Comparison of ENCODE assay signal across 8 mouse cellular contexts in the genomic region with DNA sequence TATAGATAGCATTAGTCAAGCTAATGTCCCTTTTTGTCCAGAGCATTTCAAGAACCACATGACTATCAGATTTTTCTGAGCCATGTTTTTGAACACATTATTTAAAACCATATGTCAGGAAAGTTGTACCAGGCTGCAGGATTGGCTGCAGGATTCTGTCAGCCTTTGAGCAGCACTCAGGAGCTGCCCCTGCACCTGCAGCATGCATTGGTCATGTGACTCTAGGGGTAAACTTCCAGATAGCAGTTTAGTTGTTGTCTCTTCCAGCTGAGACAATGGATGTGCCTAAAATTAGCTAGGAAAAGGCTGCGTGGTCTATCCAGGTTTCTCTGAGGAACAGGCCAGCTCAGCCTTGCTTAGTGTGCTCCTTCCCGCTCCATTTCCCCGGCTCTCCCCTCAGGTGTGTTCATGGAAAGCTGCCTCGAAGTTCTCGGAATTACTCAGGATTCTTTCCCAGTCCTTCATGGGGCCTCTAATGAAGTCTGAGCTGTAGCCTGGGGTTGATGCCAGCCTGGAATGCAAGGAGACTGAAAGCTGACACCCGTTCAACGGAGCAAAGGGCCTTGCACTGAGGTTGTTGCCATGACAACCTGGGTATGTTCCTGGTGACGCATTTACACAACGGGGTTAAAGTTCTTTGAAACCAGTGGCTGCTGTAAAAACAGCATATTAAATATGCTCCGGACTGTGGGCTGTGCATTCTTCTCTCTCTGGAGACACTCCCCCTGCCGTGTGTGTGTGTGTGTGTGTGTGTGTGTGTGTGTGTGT.
DNase-seq lines count a peak whose midpoint lies in the region; ATAC-seq and TF ChIP-seq lines count a peak whose summit lies in the region.

No protein-coding gene starts in this region.

- H3K4me3 ChIP-seq in embryonic fibroblast, embryonic 13.5 days (ENCODE audit: insufficient read depth, low read length): no peak overlapping the region
- H3K4me3 ChIP-seq in heart, embryonic 15.5 days: no peak overlapping the region
- no peak overlapping the region for H3K4me3 ChIP-seq in kidney, postnatal 0 days (replicated peaks; ENCODE audit: low read depth, low read length)
- H3K4me3 ChIP-seq in lung, embryonic 15.5 days: no peak overlapping the region

- no peaks in the 10 kb centered on the region for H3K27me3 ChIP-seq in heart, embryonic 15.5 days
- no peaks in the 10 kb centered on the region for H3K27me3 ChIP-seq in kidney, postnatal 0 days (ENCODE audit: insufficient read depth, low read length)
- H3K27me3 ChIP-seq in lung, embryonic 15.5 days: no peaks in the 10 kb centered on the region

- H3K36me3 ChIP-seq in heart, embryonic 15.5 days: no peaks in the 10 kb centered on the region
- H3K36me3 ChIP-seq in kidney, postnatal 0 days (ENCODE audit: insufficient read depth, low read length): no peaks in the 10 kb centered on the region
- no peaks in the 10 kb centered on the region for H3K36me3 ChIP-seq in lung, embryonic 15.5 days

- H3K9me3 ChIP-seq in heart, embryonic 15.5 days (replicated peaks): no peaks in the 10 kb centered on the region
- H3K9me3 ChIP-seq in kidney, postnatal 0 days (replicated peaks; ENCODE audit: low read length): no peaks in the 10 kb centered on the region
- no peaks in the 10 kb centered on the region for H3K9me3 ChIP-seq in lung, embryonic 15.5 days

- peaks cover 5% of the 10 kb centered on the region for H3K4me1 ChIP-seq in embryonic fibroblast, embryonic 13.5 days (ENCODE audit: control insufficient read depth, insufficient read depth, low read length)
- peaks cover 10% of the 10 kb centered on the region for H3K4me1 ChIP-seq in heart, embryonic 15.5 days (replicated peaks)
- H3K4me1 ChIP-seq in kidney, postnatal 0 days (replicated peaks; ENCODE audit: insufficient read depth, low read length): peaks cover 4% of the 10 kb centered on the region
- peaks cover 14% of the 10 kb centered on the region for H3K4me1 ChIP-seq in lung, embryonic 15.5 days

- peak; percentile 75 for ATAC-seq in heart, embryonic 15.5 days (replicated peaks; ENCODE audit: insufficient number of reproducible peaks, insufficient read depth, low FRiP score, low read depth)
- ATAC-seq in kidney, postnatal 0 days (replicated peaks; ENCODE audit: low FRiP score, low read depth): peak; percentile 99
- ATAC-seq in lung, embryonic 15.5 days (ENCODE audit: borderline replicate concordance, extremely low read depth, low FRiP score, low TSS enrichment): peak; percentile 86

- TF ChIP-seq POLR2A in embryonic fibroblast, embryonic 13.5 days (IDR thresholded peaks at IDR 0.05; ENCODE audit: low read depth, low read length): no peak

- peak; percentile 24 to 54 for DNase-seq in urinary bladder, adult 18-20 months (ENCODE audit: low spot score in 2 of 2)
- DNase-seq in urinary bladder, adult 2 months (ENCODE audit: low spot score): no peak
- DNase-seq in kidney, postnatal 0 days (ENCODE audit: low spot score): peak; percentile 98
- peak; percentile 79 for DNase-seq in retina, embryonic 14.5 days (ENCODE audit: low spot score)
- no peak for DNase-seq in natural killer cell, adult 2 months (ENCODE audit: low spot score in 2 of 2)

- no peak overlapping the region for H3K9ac ChIP-seq in heart, embryonic 15.5 days
- no peak overlapping the region for H3K9ac ChIP-seq in kidney, postnatal 0 days (ENCODE audit: low read depth, low read length)
- H3K9ac ChIP-seq in lung, embryonic 15.5 days: no peak overlapping the region

- TF ChIP-seq CTCF in embryonic fibroblast, embryonic 13.5 days (IDR thresholded peaks at IDR 0.05; ENCODE audit: borderline replicate concordance, insufficient read depth, low read length): no peak
- peak; percentile 24; the same call in 1 of the 2 replicates for TF ChIP-seq CTCF in kidney, postnatal 0 days (IDR thresholded peaks at IDR 0.05; ENCODE audit: low read depth)

- peak overlapping the region; percentile 74 for H3K27ac ChIP-seq in embryonic fibroblast, embryonic 13.5 days (ENCODE audit: insufficient read depth, low read length)
- no peak overlapping the region for H3K27ac ChIP-seq in heart, embryonic 15.5 days
- peak overlapping the region; percentile 86 for H3K27ac ChIP-seq in kidney, postnatal 0 days
- peak overlapping the region; percentile 77 for H3K27ac ChIP-seq in lung, embryonic 15.5 days

- 8% methylated on average over 11 of the region's 11 CpGs for WGBS in heart, embryonic 15.5 days
- 4% methylated on average over 11 of the region's 11 CpGs for WGBS in kidney, postnatal 0 days
- 3% methylated on average over 11 of the region's 11 CpGs for WGBS in lung, embryonic 15.5 days

- peak overlapping the region; percentile 29 for H3K4me2 ChIP-seq in heart, embryonic 15.5 days
- H3K4me2 ChIP-seq in kidney, postnatal 0 days (ENCODE audit: low read length): no peak overlapping the region
- H3K4me2 ChIP-seq in lung, embryonic 15.5 days: peak overlapping the region; percentile 1; the same call in 1 of the 2 replicates

Comparison
In these comparisons a context has a peak if more than half of its experiments do, and no peak if none do; other contexts are left out.
1. DNase-seq: peak in urinary bladder, adult 18-20 months (2 of 2), kidney, postnatal 0 days (single experiment) and retina, embryonic 14.5 days (single experiment); none in urinary bladder, adult 2 months (single experiment) and natural killer cell, adult 2 months (0 of 2).
2. Peak in every context shown above with its lines, with median percentiles within 50 percentile points of each other: ATAC-seq.